Mouse (Mus musculus): ENCODE results near the gene Mafk.

GRCm38 (mm10) chr5:139803165-139803564 lies 11.9 kb downstream of the Mafk start:
- TF ChIP-seq CTCF (IDR thresholded peaks at IDR 0.05; ENCODE audit: borderline replicate concordance, insufficient read depth, low read length) (no peak), POLR2A (IDR thresholded peaks at IDR 0.05; ENCODE audit: low read depth, low read length) (no peak)
